ENCODE assay signal across 23 mouse cellular contexts in the genomic region with DNA sequence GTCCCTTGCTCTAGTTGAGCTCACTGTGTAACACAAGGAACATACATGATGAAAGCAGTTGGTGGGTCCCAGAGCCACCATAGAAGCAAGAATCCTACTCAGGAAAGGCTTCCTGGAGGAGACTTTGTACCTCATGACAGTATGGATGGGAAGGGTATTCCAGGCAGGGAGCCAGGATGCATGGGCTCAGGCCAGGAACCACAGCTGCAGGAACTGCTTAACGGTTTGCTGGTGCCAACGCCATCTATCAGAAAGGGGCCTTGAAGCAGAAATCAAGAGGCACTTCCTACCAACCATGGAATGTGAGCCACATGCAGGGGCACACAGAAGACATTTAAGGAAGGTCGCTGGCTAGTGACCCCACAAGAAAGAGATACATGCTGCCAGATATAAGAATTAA. TPM values are rescaled to one million over a fixed set of nuclear protein-coding genes. Genes with fewer than 3 reads are reported as not detected.
DNase-seq lines count a peak whose midpoint lies in the region; ATAC-seq and TF ChIP-seq lines count a peak whose summit lies in the region.
"Had no signal": no experiment of that assay in that cellular context is flagged by ENCODE, and none has a peak within 500 bp of the region (broad histone marks: within the 10 kb centered on the region; RNA-seq: fewer than 3 reads in every experiment).

No protein-coding gene starts in this region.

- no peak for ATAC-seq in forebrain, embryonic 14.5 days
- ATAC-seq in forebrain, embryonic 11.5 days (replicated peaks; ENCODE audit: low FRiP score): no peak
- no peak for ATAC-seq in neural tube, embryonic 15.5 days (ENCODE audit: low FRiP score)

- H3K9ac ChIP-seq in forebrain, embryonic 14.5 days (ENCODE audit: low read length): no peak overlapping the region
- no peak overlapping the region for H3K9ac ChIP-seq in forebrain, embryonic 11.5 days (ENCODE audit: low read length)
- no peak overlapping the region for H3K9ac ChIP-seq in neural tube, embryonic 15.5 days (replicated peaks)
- H3K9ac ChIP-seq: embryonic facial prominence, embryonic 15.5 days; heart, embryonic 12.5 days; hindbrain, embryonic 15.5 days; limb, embryonic 12.5 days; liver, embryonic 15.5 days; stomach, embryonic 15.5 days had no signal

- no peak for TF ChIP-seq POLR2A in kidney, adult 2 months (IDR thresholded peaks at IDR 0.05; ENCODE audit: low read depth, low read length)

- WGBS in forebrain, embryonic 14.5 days: 62% methylated on average over 3 of the region's 3 CpGs
- WGBS in forebrain, embryonic 11.5 days: 84% methylated on average over 3 of the region's 3 CpGs
- 54% methylated on average over 3 of the region's 3 CpGs for WGBS in kidney, adult 2 months
- WGBS in neural tube, embryonic 15.5 days: 58% methylated on average over 3 of the region's 3 CpGs

- TF ChIP-seq CTCF in kidney, adult 2 months (conservative IDR thresholded peaks at IDR 0.05; ENCODE audit: insufficient read depth, insufficient read length, low read depth, low read length): no peak

- no peaks in the 10 kb centered on the region for H3K27me3 ChIP-seq in forebrain, embryonic 14.5 days (replicated peaks; ENCODE audit: control insufficient read depth, insufficient read depth, low read length)
- no peaks in the 10 kb centered on the region for H3K27me3 ChIP-seq in forebrain, embryonic 11.5 days (ENCODE audit: control insufficient read depth, insufficient read depth, low read length)
- H3K27me3 ChIP-seq in kidney, adult 2 months (replicated peaks; ENCODE audit: control insufficient read depth, insufficient read depth, low read length): no peaks in the 10 kb centered on the region
- no peaks in the 10 kb centered on the region for H3K27me3 ChIP-seq in neural tube, embryonic 15.5 days (replicated peaks)
- H3K27me3 ChIP-seq: embryonic facial prominence, embryonic 15.5 days; hindbrain, embryonic 15.5 days; liver, embryonic 15.5 days; stomach, embryonic 15.5 days had no signal

- H3K9me3 ChIP-seq in forebrain, embryonic 14.5 days (replicated peaks; ENCODE audit: control insufficient read depth, low read length): no peaks in the 10 kb centered on the region
- no peaks in the 10 kb centered on the region for H3K9me3 ChIP-seq in forebrain, embryonic 11.5 days (ENCODE audit: control insufficient read depth, low read length)
- H3K9me3 ChIP-seq in neural tube, embryonic 15.5 days (replicated peaks): no peaks in the 10 kb centered on the region
- H3K9me3 ChIP-seq: embryonic facial prominence, embryonic 15.5 days; G1E; heart, embryonic 12.5 days; hindbrain, embryonic 15.5 days; limb, embryonic 12.5 days; liver, embryonic 15.5 days; stomach, embryonic 15.5 days had no signal

- H3K4me2 ChIP-seq in forebrain, embryonic 14.5 days (ENCODE audit: low read length): no peak overlapping the region
- no peak overlapping the region for H3K4me2 ChIP-seq in forebrain, embryonic 11.5 days (ENCODE audit: low read depth, low read length, severe bottlenecking)
- H3K4me2 ChIP-seq in neural tube, embryonic 15.5 days: no peak overlapping the region
- H3K4me2 ChIP-seq: embryonic facial prominence, embryonic 15.5 days; heart, embryonic 12.5 days; hindbrain, embryonic 15.5 days; limb, embryonic 12.5 days; liver, embryonic 15.5 days; stomach, embryonic 15.5 days had no signal

- peaks cover 8% of the 10 kb centered on the region for H3K36me3 ChIP-seq in forebrain, embryonic 14.5 days (ENCODE audit: control insufficient read depth, insufficient read depth, low read length)
- no peaks in the 10 kb centered on the region; the same call in 1 of the 2 replicates for H3K36me3 ChIP-seq in forebrain, embryonic 11.5 days (ENCODE audit: control insufficient read depth, insufficient read depth, low read length)
- H3K36me3 ChIP-seq in kidney, adult 2 months (ENCODE audit: control insufficient read depth, insufficient read depth, low read length): no peaks in the 10 kb centered on the region
- H3K36me3 ChIP-seq in neural tube, embryonic 15.5 days: no peaks in the 10 kb centered on the region; the same call in 1 of the 2 replicates
- H3K36me3 ChIP-seq: embryonic facial prominence, embryonic 15.5 days; liver, embryonic 15.5 days; stomach, embryonic 15.5 days had no signal

- no peak overlapping the region for H3K4me3 ChIP-seq in forebrain, embryonic 14.5 days (ENCODE audit: low read depth, low read length)
- H3K4me3 ChIP-seq in forebrain, embryonic 11.5 days (ENCODE audit: low read depth, low read length): no peak overlapping the region
- H3K4me3 ChIP-seq in kidney, adult 2 months (ENCODE audit: insufficient read depth, low read depth, low read length): no peak overlapping the region
- no peak overlapping the region for H3K4me3 ChIP-seq in neural tube, embryonic 15.5 days (replicated peaks)
- H3K4me3 ChIP-seq: embryonic facial prominence, embryonic 15.5 days; heart, embryonic 12.5 days; hindbrain, embryonic 15.5 days; layer of hippocampus, adult 2 months; left cerebral cortex, adult 2 months; limb, embryonic 12.5 days; liver, embryonic 15.5 days; stomach, embryonic 15.5 days had no signal

- DNase-seq in forebrain, embryonic 14.5 days (ENCODE audit: low spot score): peak; percentile 63
- DNase-seq in forebrain, embryonic 11.5 days (ENCODE audit: low spot score): no peak
- peak; percentile 48 for DNase-seq in kidney, postnatal 14 days
- DNase-seq in kidney, adult 2 months: no peak
- peak; percentile 22 for DNase-seq in right cerebral cortex, postnatal 14 days
- no peak for DNase-seq in right cerebral cortex, adult 18-20 months
- DNase-seq in frontal cortex, postnatal 25 days (ENCODE audit: low spot score in 2 of 2): no peak
- DNase-seq: cerebellum, adult 18-20 months; gastrocnemius, postnatal 36 days; kidney, adult 8-10 months; midbrain, embryonic 14.5 days; spleen, adult 18-20 months had no signal

- peaks cover 3% of the 10 kb centered on the region; the same call in 1 of the 2 replicates for H3K4me1 ChIP-seq in forebrain, embryonic 14.5 days (ENCODE audit: control insufficient read depth, insufficient read depth, low read length)
- H3K4me1 ChIP-seq in forebrain, embryonic 11.5 days (replicated peaks; ENCODE audit: control insufficient read depth, insufficient read depth, low read length): no peaks in the 10 kb centered on the region; the same call in 1 of the 2 replicates
- peaks cover 4% of the 10 kb centered on the region; the same call in 1 of the 2 replicates for H3K4me1 ChIP-seq in kidney, adult 2 months (ENCODE audit: control insufficient read depth, insufficient read depth, low read length)
- peaks cover 2% of the 10 kb centered on the region; the same call in 1 of the 2 replicates for H3K4me1 ChIP-seq in neural tube, embryonic 15.5 days
- H3K4me1 ChIP-seq: heart, embryonic 12.5 days; limb, embryonic 12.5 days; liver, embryonic 15.5 days; stomach, embryonic 15.5 days had no signal

- no peak overlapping the region for H3K27ac ChIP-seq in forebrain, embryonic 14.5 days (ENCODE audit: low read depth, low read length)
- H3K27ac ChIP-seq in forebrain, embryonic 11.5 days (ENCODE audit: low read depth, low read length): no peak overlapping the region
- no peak overlapping the region for H3K27ac ChIP-seq in kidney, adult 2 months (ENCODE audit: insufficient read depth, low read depth, low read length)
- H3K27ac ChIP-seq in neural tube, embryonic 15.5 days (replicated peaks): peak overlapping the region; percentile 51; the same call in 1 of the 2 replicates
- H3K27ac ChIP-seq: embryonic facial prominence, embryonic 15.5 days; layer of hippocampus, adult 2 months; left cerebral cortex, adult 2 months; limb, embryonic 12.5 days; liver, embryonic 15.5 days; stomach, embryonic 15.5 days had no signal

RNA-seq across cellular contexts. Expression of a gene that starts 28.3 kb away (rescaled TPM):
- not detected in 2 replicates for polyA plus RNA-seq in forebrain, embryonic 14.5 days (2014; fragmentation: Nextera tagmentation; extraction: Ambion mirVana)
- not detected in 2 replicates for polyA plus RNA-seq in forebrain, embryonic 11.5 days (2014; fragmentation: Nextera tagmentation; extraction: Ambion mirVana)
- not detected in 2 replicates for polyA plus RNA-seq in kidney, adult 2 months (2012; rRNA removed)
- not detected in 2 replicates for polyA plus RNA-seq in neural tube, embryonic 15.5 days (2015; fragmentation: Nextera tagmentation; extraction: Ambion mirVana)
- polyA plus RNA-seq: embryonic facial prominence, embryonic 15.5 days; G1E; heart, embryonic 12.5 days; hindbrain, embryonic 15.5 days; limb, embryonic 12.5 days; liver, embryonic 15.5 days; midbrain, embryonic 14.5 days; neural tube, embryonic 11.5 days; stomach, embryonic 15.5 days had no signal

Comparison
In these comparisons a context has a peak if more than half of its experiments do, and no peak if none do; other contexts are left out.
1. DNase-seq: peak in forebrain, embryonic 14.5 days (single experiment), kidney, postnatal 14 days (single experiment) and right cerebral cortex, postnatal 14 days (single experiment); none in forebrain, embryonic 11.5 days (single experiment), kidney, adult 2 months (single experiment), right cerebral cortex, adult 18-20 months (single experiment) and frontal cortex, postnatal 25 days (0 of 2).